Mouse (Mus musculus): Measurements from ENCODE around the gene Gm31371.

- TF ChIP-seq GATA1 (IDR thresholded peaks at IDR 0.05; ENCODE audit: low read length) = no peak
- TF ChIP-seq TAL1 (IDR thresholded peaks at IDR 0.05; ENCODE audit: low read length) = no peak
Observed at GRCm38 (mm10) chr8:19960935-19961334, 57.7 kb downstream of the Gm31371 start.

Measured in erythroblast, embryonic 14.5 days (primary cell).